Mouse (Mus musculus) neutrophil, adult 5-6 weeks (primary cell): ENCODE results near the gene Apex1. TPM values are rescaled to one million over a fixed set of nuclear protein-coding genes. Genes with fewer than 3 reads are reported as not detected.
A peak's percentile ranks its signal among the peaks of the same experiment; 100 is the strongest.
"Not testable (repeated sequence)": the region's sequence is repeated elsewhere in the genome, so short reads cannot be mapped to it uniquely, and the experiment has no call there.

ENCODE experiments used
- ATAC-seq: fragments of 151-379, 151-347 bp; 2 replicates; pipeline ENCODE4 v1.8.0; 2017; ENCODE audit warnings: mild to moderate bottlenecking, moderate TSS enrichment; ENCODE audit not compliant: insufficient number of reproducible peaks, poor library complexity, low FRiP score, severe bottlenecking; ENCODE audit errors: extremely low read depth
- total RNA-seq: library from RNA; stranded (forward); fragments of 200-1000 nt; gene quantifications from 2 replicates; pipeline ENCODE4 v1.2.3, GENCODE M21; 2017

Gene Apex1
- total RNA-seq, 1 experiment from 2014 or later: 12.3 TPM

DNA sequence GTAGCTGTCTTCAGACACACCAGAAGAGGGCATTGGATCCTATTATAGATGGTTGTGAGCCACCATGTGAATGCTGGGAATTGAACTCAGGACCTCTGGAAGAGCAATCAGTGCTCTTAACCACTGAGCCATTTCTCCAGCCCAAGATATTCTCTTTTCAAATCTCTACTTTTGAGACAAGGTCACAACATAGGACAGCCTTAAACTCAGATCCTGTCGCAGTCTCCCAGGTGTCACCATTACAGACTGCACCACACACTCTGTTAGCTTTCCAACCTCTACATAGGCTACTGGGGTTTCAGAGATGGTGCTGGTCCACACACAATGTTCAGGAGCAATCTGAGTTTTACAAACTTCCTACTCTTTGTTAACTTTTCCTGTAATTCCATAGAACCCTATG is 1.3 kb upstream of the Apex1 start:
- ATAC-seq: not testable (repeated sequence)

DNA sequence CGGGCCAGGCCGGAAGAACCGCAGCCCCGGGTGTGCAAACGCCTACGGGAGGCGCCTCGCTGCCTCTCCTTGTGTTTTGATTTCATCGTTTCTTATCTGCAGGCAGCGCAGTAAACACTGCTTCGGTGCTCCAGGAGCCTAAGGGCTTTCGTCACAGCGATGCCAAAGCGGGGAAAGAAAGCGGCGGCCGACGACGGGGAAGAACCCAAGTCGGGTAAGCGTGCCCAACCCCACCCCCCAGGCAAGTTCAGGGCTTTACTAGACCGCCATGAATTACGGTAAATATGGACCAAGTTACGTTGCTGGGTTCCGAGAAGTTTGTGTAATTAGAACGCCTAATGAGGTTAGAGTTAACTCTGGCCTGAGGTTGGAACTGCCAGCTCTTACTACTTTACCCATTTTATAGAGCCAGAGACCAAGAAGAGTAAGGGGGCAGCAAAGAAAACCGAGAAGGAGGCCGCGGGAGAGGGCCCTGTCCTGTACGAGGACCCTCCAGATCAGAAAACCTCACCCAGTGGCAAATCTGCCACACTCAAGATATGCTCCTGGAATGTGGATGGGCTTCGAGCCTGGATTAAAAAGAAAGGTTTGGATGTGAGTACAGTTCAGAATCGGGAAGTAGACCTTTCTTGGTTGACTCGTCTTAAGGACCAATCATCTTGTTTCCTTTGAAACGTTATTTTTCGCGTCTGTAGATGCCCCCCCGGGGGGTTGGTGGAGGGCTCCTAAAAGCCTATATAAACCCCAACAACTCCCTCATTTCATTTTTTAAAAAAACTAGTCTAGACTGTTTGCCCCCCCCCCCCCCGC is 548 bp downstream of the Apex1 start:
- ATAC-seq: no peak

- no peak for ATAC-seq
Observed at GRCm38 (mm10) chr14:50927366-50927765, 2.6 kb downstream of the Apex1 start.

GRCm38 (mm10) chr14:50929951-50930350 is 5.2 kb downstream of the Apex1 start:
- ATAC-seq: no peak

DNA sequence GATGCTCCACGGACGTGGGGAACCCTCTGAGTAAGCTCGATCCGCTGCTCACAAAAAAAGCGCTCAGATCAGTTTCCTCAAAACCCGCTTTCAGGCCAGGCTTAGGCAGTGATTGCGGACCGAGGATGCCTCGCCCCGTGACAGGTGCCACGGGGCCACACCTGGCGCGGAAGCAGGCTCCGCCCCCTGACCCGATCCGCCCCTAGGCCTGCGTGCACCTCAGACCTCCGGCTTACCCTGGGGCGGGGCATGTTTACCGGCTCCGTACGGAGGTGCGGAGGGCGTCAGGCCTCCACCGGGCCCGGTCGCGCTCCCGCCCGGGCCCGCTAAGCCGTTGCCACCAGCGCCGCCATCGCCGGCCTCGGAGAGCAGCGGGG is 5.6 kb downstream of the Apex1 start:
- peak; percentile 33 for ATAC-seq

DNA sequence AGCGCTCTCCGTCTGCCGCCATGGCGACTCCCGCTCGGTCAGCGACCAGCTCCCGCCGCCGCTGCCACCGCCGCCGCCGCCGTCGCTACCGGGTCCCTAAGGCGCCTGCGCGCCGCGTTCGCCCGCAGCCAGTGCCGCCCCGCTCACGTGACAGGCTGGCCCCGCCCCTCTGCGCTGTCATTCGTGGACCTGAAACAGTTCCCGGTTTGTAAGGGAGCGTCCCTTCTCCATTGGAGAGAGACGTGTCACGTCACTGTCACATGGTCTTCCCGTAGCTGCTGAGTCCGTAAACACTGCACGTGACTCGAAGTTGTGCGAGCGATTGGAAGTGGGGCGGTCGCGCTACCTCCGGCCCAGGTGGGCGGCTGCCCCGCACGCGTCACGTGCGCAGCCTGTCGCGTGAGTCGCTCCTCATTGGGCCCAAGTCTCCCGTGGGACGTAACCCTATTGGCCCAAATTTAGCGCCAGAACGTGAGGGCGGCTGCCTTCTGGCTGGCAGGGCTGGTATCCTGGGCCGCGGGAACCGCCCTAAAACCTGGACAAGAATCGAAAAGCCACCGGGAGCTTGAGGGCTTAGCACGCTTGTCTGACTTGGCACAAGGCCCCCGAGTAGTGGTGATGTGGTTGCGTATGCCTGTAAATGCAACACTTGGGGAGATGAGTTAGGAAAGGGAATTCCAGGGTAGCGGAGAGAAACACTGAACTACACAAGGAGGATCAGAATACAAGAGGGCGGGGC is 6.2 kb downstream of the Apex1 start, which contains the start of the genes Pip4p1 and Pnp:
TSS of gene Pip4p1 (minus strand) at position 103 of the 739 bp plus-strand sequence.
TSS of gene Pnp (plus strand) at position 329 of the 739 bp plus-strand sequence.
- peak; percentile 94 for ATAC-seq

DNA sequence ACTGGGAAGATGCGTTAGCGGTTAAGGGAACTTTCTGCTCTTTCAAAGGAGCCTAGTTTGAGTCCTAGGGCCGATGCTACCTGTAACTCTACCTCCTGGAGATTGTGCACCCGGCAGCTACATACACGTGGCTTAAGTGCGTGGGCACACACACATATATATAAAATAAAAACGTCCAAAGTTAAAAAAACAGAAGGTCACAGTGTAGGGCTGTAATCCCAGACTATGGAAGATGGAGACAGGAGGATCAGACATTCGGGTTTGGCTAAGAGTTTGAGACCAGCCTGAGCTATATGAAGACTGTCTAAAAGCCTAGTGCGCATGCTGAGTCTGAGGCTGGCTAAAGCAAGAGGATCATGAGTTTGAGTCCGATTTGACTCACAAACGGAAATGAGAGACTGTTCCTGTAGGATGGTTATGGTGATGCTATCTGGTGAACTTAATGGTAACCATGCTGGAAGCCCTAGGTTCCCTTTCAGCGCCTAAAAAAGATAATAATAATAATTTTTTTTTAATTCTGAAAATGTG is 6.8 kb downstream of the Apex1 start:
- ATAC-seq: no peak

GRCm38 (mm10) chr14:50936649-50937048 is 11.9 kb downstream of the Apex1 start:
- ATAC-seq: no peak

GRCm38 (mm10) chr14:50938119-50938908 is 13.5 kb downstream of the Apex1 start:
- ATAC-seq: no peak

GRCm38 (mm10) chr14:50938940-50939339 is 14.2 kb downstream of the Apex1 start:
- ATAC-seq: peak; percentile 76; the same call in 1 of the 2 replicates

DNA sequence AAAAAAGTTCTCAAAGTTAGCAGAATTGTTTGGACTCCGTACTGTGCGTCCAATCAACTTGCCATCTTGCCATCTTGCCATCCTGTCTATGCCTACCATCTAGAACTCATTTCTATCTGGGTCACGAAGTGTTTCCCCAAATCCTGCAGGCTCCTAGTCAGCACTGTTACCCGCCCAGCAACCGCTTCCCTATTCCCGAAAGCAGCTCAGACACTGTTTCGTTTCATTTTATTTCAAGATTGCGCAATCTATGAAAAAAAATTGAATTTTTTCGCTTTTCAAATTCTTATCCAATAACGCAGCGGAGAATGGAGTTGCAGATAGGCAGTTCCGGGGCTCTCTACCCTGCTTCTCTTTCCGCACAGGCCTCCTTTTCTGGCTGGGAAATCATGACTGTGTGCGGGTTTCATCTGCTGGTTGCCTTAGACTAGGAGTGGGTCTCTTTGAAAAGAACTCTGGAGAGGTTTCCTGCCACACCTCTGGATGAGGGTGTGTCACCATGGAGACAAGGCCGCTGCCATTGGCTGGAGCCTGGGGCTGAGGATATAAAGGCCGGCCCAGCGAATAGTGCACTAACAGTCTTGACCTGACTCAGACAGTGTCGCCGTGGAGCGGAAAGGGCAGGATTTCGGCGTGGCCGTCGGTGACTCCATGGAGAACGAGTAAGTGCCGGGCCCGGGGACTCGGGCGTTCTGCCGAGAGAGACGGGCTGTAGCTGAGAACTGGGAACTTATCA is 19.3 kb downstream of the Apex1 start, which contains the start of gene Gm49342:
TSS of gene Gm49342 (plus strand) at position 586 of the 736 bp plus-strand sequence.
- peak; percentile 97 for ATAC-seq

DNA sequence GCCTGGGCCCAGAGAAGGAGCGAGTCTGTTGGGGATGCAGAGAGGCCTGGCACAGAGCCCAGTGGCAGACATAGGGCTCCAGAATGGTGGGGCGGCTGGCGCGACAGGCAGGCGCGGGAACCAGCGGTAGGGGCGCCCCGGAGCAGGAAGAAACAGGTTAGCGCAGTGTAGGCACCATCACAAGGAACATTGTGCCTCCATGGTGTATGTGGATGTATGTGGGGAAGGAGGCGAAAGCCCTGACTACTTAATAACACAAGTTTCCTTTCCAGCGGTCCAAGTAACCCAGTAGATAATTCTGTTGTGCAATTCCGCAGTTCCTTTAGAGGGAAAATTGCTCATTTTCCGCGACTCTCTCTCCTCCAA is 19.9 kb downstream of the Apex1 start:
- ATAC-seq: peak; percentile 74

DNA sequence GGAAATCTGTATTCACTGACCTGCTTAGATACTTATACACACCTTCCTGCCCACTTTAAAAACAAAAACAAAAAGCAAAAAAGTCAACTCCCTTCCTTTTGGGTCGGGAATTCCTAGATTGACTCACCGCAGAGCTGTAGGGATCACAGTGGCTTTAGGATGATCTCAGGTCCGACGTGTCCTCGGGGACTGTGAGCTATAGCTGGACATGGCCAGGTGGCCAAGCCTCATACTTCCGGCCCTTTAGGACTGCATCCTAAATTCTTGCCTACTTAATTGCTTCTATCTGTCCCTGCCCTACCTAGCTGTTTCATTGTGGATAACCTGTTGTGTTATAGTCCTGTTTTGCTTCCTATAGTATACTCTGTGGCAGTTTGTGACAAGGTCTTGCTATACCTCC is 20.3 kb downstream of the Apex1 start:
- not testable (repeated sequence) for ATAC-seq

GRCm38 (mm10) chr14:50945526-50945925 is 20.8 kb downstream of the Apex1 start:
- ATAC-seq: not testable (repeated sequence)

DNA sequence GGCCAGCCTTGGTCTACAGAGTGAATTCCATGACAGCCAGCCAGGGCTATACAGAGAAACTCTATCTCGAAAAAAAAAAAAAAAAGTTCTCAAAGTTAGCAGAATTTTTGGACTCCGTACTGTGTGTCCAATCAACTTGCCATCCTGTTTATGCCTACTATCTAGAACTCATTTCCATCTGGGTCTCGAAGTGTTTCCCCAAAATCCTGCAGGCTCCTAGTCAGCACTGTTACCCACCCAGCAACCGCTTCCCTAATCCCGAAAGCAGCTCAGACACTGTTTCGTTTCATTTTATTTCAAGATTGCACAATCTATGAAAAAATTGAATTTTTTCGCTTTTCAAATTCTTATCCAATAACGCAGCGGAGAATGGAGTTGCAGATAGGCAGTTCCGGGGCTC is 30.7 kb downstream of the Apex1 start:
- ATAC-seq: no peak

DNA sequence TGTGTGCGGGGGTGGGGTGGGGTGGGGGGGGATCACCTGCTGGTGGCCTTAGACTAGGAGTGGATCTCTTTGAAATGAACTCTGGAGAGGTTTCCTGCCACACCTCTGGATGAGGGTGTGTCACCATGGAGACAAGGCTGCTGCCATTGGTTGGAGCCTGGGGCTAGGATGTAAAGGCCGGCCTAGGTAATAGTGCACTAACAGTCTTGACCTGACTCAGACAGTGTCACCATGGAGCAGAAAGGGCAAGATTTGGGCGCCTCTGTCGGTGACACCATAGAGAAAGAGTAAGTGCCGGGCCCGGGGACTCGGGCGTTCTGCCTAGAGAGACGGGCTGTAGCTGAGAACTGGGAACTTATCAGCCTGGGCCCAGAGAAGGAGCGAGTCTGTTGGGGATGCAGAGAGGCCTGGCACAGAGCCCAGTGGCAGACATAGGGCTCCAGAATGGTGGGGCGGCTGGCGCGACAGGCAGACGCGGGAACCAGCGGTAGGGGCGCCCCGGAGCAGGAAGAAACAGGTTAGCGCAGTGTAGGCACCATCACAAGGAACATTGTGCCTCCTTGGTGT is 31.3 kb downstream of the Apex1 start, which contains the start of gene Pnp2:
TSS of gene Pnp2 (plus strand) at position 51 of the 567 bp plus-strand sequence.
- peak; percentile 86 for ATAC-seq

- not testable (repeated sequence) for ATAC-seq
Observed at GRCm38 (mm10) chr14:50956724-50957123, 32.0 kb downstream of the Apex1 start.

- not testable (repeated sequence) for ATAC-seq
Observed at GRCm38 (mm10) chr14:50957146-50957545, 32.4 kb downstream of the Apex1 start.
